Mouse (Mus musculus): ENCODE measurements around the gene Olfr1089. TPM values are rescaled to one million over a fixed set of nuclear protein-coding genes. Genes with fewer than 3 reads are reported as not detected.

The Olfr1089 gene
- not detected in 2 replicates for polyA plus RNA-seq (2012; ENCODE audit: insufficient read depth, insufficient read length, missing spikeins)

- no peak for TF ChIP-seq POLR2A (IDR thresholded peaks at IDR 0.05; ENCODE audit: borderline replicate concordance, low read depth, low read length)
- no peak for TF ChIP-seq CTCF (IDR thresholded peaks at IDR 0.05; ENCODE audit: low read depth, low read length)
- no peaks in the 10 kb centered on the region for H3K4me1 ChIP-seq (ENCODE audit: control insufficient read depth, insufficient read depth, low read length)
- no peak within 1 kb of the TSS for H3K4me3 ChIP-seq (ENCODE audit: insufficient read depth, low read length)
- no peak within 1 kb of the TSS for H3K27ac ChIP-seq (ENCODE audit: insufficient read depth, low read depth, low read length)
Measured at GRCm38 (mm10) chr2:86733601-86734000, at the start of gene Olfr1089. Gene Olfr1089, minus strand, starts transcription at chr2:86733701.

GRCm38 (mm10) chr2:86782179-86782578, 48.7 kb upstream of the Olfr1089 start, which contains the start of gene Olfr1093:
Gene Olfr1093, plus strand, starts transcription at chr2:86782479.
- Histone ChIP-seq H3K4me1 (ENCODE audit: control insufficient read depth, insufficient read depth, low read length) (no peaks in the 10 kb centered on the region), H3K27ac (ENCODE audit: insufficient read depth, low read depth, low read length) (no peak within 1 kb of the TSS), H3K4me3 (ENCODE audit: insufficient read depth, low read length) (no peak within 1 kb of the TSS)
- TF ChIP-seq POLR2A (IDR thresholded peaks at IDR 0.05; ENCODE audit: borderline replicate concordance, low read depth, low read length), result no peak
- no peak for TF ChIP-seq CTCF (IDR thresholded peaks at IDR 0.05; ENCODE audit: low read depth, low read length)

- Histone ChIP-seq H3K4me3 (ENCODE audit: insufficient read depth, low read length) (no peak overlapping the region), H3K4me1 (ENCODE audit: control insufficient read depth, insufficient read depth, low read length) (no peaks in the 10 kb centered on the region), H3K27ac (ENCODE audit: insufficient read depth, low read depth, low read length) (no peak overlapping the region)
- TF ChIP-seq POLR2A (IDR thresholded peaks at IDR 0.05; ENCODE audit: borderline replicate concordance, low read depth, low read length) (no peak), CTCF (IDR thresholded peaks at IDR 0.05; ENCODE audit: low read depth, low read length) (no peak)
Measured at GRCm38 (mm10) chr2:86761050-86761449, 27.5 kb upstream of the Olfr1089 start.

GRCm38 (mm10) chr2:86758893-86759292, 25.4 kb upstream of the Olfr1089 start, which contains the start of gene Olfr1090:
Gene Olfr1090, minus strand, starts transcription at chr2:86758993.
- Histone ChIP-seq H3K27ac (ENCODE audit: insufficient read depth, low read depth, low read length) (no peak within 1 kb of the TSS), H3K4me1 (ENCODE audit: control insufficient read depth, insufficient read depth, low read length) (no peaks in the 10 kb centered on the region), H3K4me3 (ENCODE audit: insufficient read depth, low read length) (no peak within 1 kb of the TSS)
- TF ChIP-seq CTCF (IDR thresholded peaks at IDR 0.05; ENCODE audit: low read depth, low read length), result no peak
- no peak for TF ChIP-seq POLR2A (IDR thresholded peaks at IDR 0.05; ENCODE audit: borderline replicate concordance, low read depth, low read length)

GRCm38 (mm10) chr2:86698295-86698694, 35.2 kb downstream of the Olfr1089 start, which contains the start of gene Olfr1087:
Gene Olfr1087, minus strand, starts transcription at chr2:86698395.
- H3K4me3 ChIP-seq (ENCODE audit: insufficient read depth, low read length), result no peak within 1 kb of the TSS
- no peaks in the 10 kb centered on the region for H3K4me1 ChIP-seq (ENCODE audit: control insufficient read depth, insufficient read depth, low read length)
- no peak within 1 kb of the TSS for H3K27ac ChIP-seq (ENCODE audit: insufficient read depth, low read depth, low read length)
- TF ChIP-seq CTCF (IDR thresholded peaks at IDR 0.05; ENCODE audit: low read depth, low read length) (no peak), POLR2A (IDR thresholded peaks at IDR 0.05; ENCODE audit: borderline replicate concordance, low read depth, low read length) (no peak)

Other genes starting within 250 kb of the Olfr1089 start
- not detected in 2 replicates for gene Olfr228, start 246.3 kb downstream of the Olfr1089 start, polyA plus RNA-seq (2012; ENCODE audit: insufficient read depth, insufficient read length, missing spikeins)
- gene Olfr1076, start 225.2 kb downstream of the Olfr1089 start, polyA plus RNA-seq (2012; ENCODE audit: insufficient read depth, insufficient read length, missing spikeins), result not detected in 2 replicates
- not detected in 2 replicates for gene Olfr1079, start 191.2 kb downstream of the Olfr1089 start, polyA plus RNA-seq (2012; ENCODE audit: insufficient read depth, insufficient read length, missing spikeins)
- 0.84 TPM in 1 of 2 replicates, not detected in the other for gene Olfr1080, start 175.5 kb downstream of the Olfr1089 start, polyA plus RNA-seq (2012; ENCODE audit: insufficient read depth, insufficient read length, missing spikeins)
- not detected in 2 replicates for gene Olfr1082, start 134.7 kb downstream of the Olfr1089 start, polyA plus RNA-seq (2012; ENCODE audit: insufficient read depth, insufficient read length, missing spikeins)
- gene Olfr1084, start 94.0 kb downstream of the Olfr1089 start, polyA plus RNA-seq (2012; ENCODE audit: insufficient read depth, insufficient read length, missing spikeins), result not detected in 2 replicates
- 0.16 TPM in 1 of 2 replicates, not detected in the other for gene Olfr1085, start 71.7 kb downstream of the Olfr1089 start, polyA plus RNA-seq (2012; ENCODE audit: insufficient read depth, insufficient read length, missing spikeins)
- not detected in 2 replicates for gene Olfr1086, start 53.6 kb downstream of the Olfr1089 start, polyA plus RNA-seq (2012; ENCODE audit: insufficient read depth, insufficient read length, missing spikeins)
- gene Olfr1087, start 35.3 kb downstream of the Olfr1089 start, polyA plus RNA-seq (2012; ENCODE audit: insufficient read depth, insufficient read length, missing spikeins), result not detected in 2 replicates
- gene Olfr1090, start 25.3 kb upstream of the Olfr1089 start, polyA plus RNA-seq (2012; ENCODE audit: insufficient read depth, insufficient read length, missing spikeins), result 0.63 TPM in 1 of 2 replicates, not detected in the other
- not detected in 2 replicates for gene Olfr1093, start 48.8 kb upstream of the Olfr1089 start, polyA plus RNA-seq (2012; ENCODE audit: insufficient read depth, insufficient read length, missing spikeins)
- not detected in 2 replicates for gene Olfr141, start 76.3 kb upstream of the Olfr1089 start, polyA plus RNA-seq (2012; ENCODE audit: insufficient read depth, insufficient read length, missing spikeins)
- gene Olfr1094, start 91.0 kb upstream of the Olfr1089 start, polyA plus RNA-seq (2012; ENCODE audit: insufficient read depth, insufficient read length, missing spikeins), result not detected in 2 replicates
- not detected in 2 replicates for gene Olfr1095, start 118.0 kb upstream of the Olfr1089 start, polyA plus RNA-seq (2012; ENCODE audit: insufficient read depth, insufficient read length, missing spikeins)
- not detected in 2 replicates for gene Gm13723, start 141.1 kb upstream of the Olfr1089 start, polyA plus RNA-seq (2012; ENCODE audit: insufficient read depth, insufficient read length, missing spikeins)
- 0.17 TPM in 1 of 2 replicates, not detected in the other for gene Olfr1097, start 158.5 kb upstream of the Olfr1089 start, polyA plus RNA-seq (2012; ENCODE audit: insufficient read depth, insufficient read length, missing spikeins)
- not detected in 2 replicates for gene Olfr1098, start 190.8 kb upstream of the Olfr1089 start, polyA plus RNA-seq (2012; ENCODE audit: insufficient read depth, insufficient read length, missing spikeins)
- not detected in 2 replicates for gene Olfr1099, start 227.0 kb upstream of the Olfr1089 start, polyA plus RNA-seq (2012; ENCODE audit: insufficient read depth, insufficient read length, missing spikeins)
- gene Olfr1100, start 246.3 kb upstream of the Olfr1089 start, polyA plus RNA-seq (2012; ENCODE audit: insufficient read depth, insufficient read length, missing spikeins), result not detected in 2 replicates